Mouse (Mus musculus): ENCODE measurements around the gene Megf9.

DNA sequence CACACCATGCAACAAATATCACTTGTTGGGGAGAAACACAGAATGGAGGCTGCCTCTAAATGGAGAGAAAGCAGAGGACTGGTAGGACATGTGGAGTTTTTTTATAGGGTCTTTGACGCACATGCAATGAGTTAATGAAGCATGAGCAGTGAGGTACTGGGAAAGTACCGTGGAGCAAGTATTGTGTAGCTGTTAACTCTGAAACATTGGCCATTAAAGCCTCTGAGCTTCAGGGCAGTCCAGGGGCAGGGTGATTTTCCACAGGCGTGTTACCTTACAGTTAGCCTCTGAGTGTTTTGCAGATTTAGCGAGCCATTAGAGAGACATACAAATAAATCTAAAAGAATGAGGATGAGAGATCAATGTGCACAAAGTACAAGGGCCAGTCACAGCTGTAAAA lies 17.3 kb upstream of the Megf9 start:
- TF ChIP-seq EP300 (IDR thresholded peaks at IDR 0.05; ENCODE audit: low read length) (no peak), KAT2A (IDR thresholded peaks at IDR 0.05; ENCODE audit: insufficient replicate concordance, low read length) (no peak), CTCF (conservative IDR thresholded peaks at IDR 0.05 in 1 of 2, IDR thresholded peaks at IDR 0.05 in 1 of 2; ENCODE audit: low read depth in 2 of 2, low read length in 2 of 2) (no peak), JUND (conservative IDR thresholded peaks at IDR 0.05; ENCODE audit: low read depth, low read length) (no peak), MAX (IDR thresholded peaks at IDR 0.05; ENCODE audit: low read length) (no peak), POLR2AphosphoS2 (IDR thresholded peaks at IDR 0.05; ENCODE audit: low read depth, low read length) (no peak)

All from CH12.LX (cell line).